36 mouse cellular contexts compared by ENCODE assay signal in genomic region chr19:46129737-46130136, GRCm38 (mm10). TPM values are rescaled to one million over a fixed set of nuclear protein-coding genes. Genes with fewer than 3 reads are reported as not detected.
"Had no signal": no experiment of that assay in that cellular context is flagged by ENCODE, and none has a peak within 500 bp of the region (broad histone marks: within the 10 kb centered on the region; RNA-seq: fewer than 3 reads in every experiment).

No protein-coding gene starts in this region.

RNA-seq across cellular contexts. Expression of gene Elovl3, which starts 2.0 kb away (rescaled TPM):
- total RNA-seq: heart, postnatal 4 days; hindbrain, postnatal 0 days; layer of hippocampus, adult 18-20 months; layer of hippocampus, adult 2 months; layer of hippocampus, adult 8-10 months; layer of hippocampus, postnatal 10 days; layer of hippocampus, postnatal 14 days; layer of hippocampus, postnatal 25 days; layer of hippocampus, postnatal 36 days; left cerebral cortex, adult 18-20 months; left cerebral cortex, adult 2 months had no signal
- polyA plus RNA-seq: heart, embryonic 10.5 days; heart, embryonic 11.5 days; heart, embryonic 12.5 days; heart, embryonic 13.5 days; heart, embryonic 14.5 days; heart, embryonic 15.5 days; heart, embryonic 16.5 days; heart, postnatal 0 days; hindbrain, embryonic 10.5 days; hindbrain, embryonic 11.5 days; hindbrain, embryonic 12.5 days; hindbrain, embryonic 13.5 days; hindbrain, embryonic 14.5 days; hindbrain, embryonic 16.5 days; hindbrain, postnatal 0 days; inflammation-experienced regulatory T-cells, adult 6 months; intestine, embryonic 14.5 days; intestine, embryonic 15.5 days; intestine, embryonic 16.5 days; intestine, postnatal 0 days; kidney, embryonic 14.5 days; kidney, embryonic 15.5 days; kidney, embryonic 16.5 days; large intestine, adult 2 months had no signal

RNA-seq across cellular contexts. Expression of gene Pitx3, which starts 18.4 kb away (rescaled TPM):
- total RNA-seq: heart, postnatal 4 days; hematopoietic stem cell, adult 5-6 weeks; layer of hippocampus, adult 18-20 months; layer of hippocampus, adult 2 months; layer of hippocampus, adult 8-10 months; layer of hippocampus, postnatal 10 days; layer of hippocampus, postnatal 14 days; layer of hippocampus, postnatal 25 days; layer of hippocampus, postnatal 36 days; left cerebral cortex, adult 18-20 months; left cerebral cortex, adult 2 months had no signal
- polyA plus RNA-seq: heart, postnatal 0 days; hindbrain, embryonic 10.5 days; hindbrain, embryonic 14.5 days; hindbrain, postnatal 0 days; inflammation-experienced regulatory T-cells, adult 6 months; intestine, embryonic 14.5 days; intestine, embryonic 15.5 days; intestine, embryonic 16.5 days; intestine, postnatal 0 days; kidney, embryonic 14.5 days; kidney, postnatal 0 days; large intestine, adult 2 months had no signal
